Mouse (Mus musculus) testis, adult 2 months (tissue): ENCODE data around the gene Prm1.

Experiments used
- CTCF ChIP-seq: fragments of 200-500 bp; IDR thresholded peaks from 2 replicates; pipeline ENCODE4 v1.5.1; 2012; ENCODE audit warnings: low read depth, mild to moderate bottlenecking, inconsistent platforms, low read length, moderate library complexity; ENCODE audit not compliant: control insufficient read depth, insufficient read depth, insufficient replicate concordance
- POLR2A ChIP-seq: fragments of 200-500 bp; IDR thresholded peaks from 2 replicates; pipeline ENCODE4 v1.6.1; 2012; ENCODE audit warnings: low read depth, mild to moderate bottlenecking, inconsistent platforms, low read length, moderate library complexity; ENCODE audit not compliant: control insufficient read depth

GRCm38 (mm10) chr16:10838487-10839245 is 33.0 kb upstream of the Prm1 start:
- no peak for TF ChIP-seq CTCF
- no peak for TF ChIP-seq POLR2A
